Mouse (Mus musculus): ENCODE data around the gene Mapre3.

Gene Mapre3

DNA sequence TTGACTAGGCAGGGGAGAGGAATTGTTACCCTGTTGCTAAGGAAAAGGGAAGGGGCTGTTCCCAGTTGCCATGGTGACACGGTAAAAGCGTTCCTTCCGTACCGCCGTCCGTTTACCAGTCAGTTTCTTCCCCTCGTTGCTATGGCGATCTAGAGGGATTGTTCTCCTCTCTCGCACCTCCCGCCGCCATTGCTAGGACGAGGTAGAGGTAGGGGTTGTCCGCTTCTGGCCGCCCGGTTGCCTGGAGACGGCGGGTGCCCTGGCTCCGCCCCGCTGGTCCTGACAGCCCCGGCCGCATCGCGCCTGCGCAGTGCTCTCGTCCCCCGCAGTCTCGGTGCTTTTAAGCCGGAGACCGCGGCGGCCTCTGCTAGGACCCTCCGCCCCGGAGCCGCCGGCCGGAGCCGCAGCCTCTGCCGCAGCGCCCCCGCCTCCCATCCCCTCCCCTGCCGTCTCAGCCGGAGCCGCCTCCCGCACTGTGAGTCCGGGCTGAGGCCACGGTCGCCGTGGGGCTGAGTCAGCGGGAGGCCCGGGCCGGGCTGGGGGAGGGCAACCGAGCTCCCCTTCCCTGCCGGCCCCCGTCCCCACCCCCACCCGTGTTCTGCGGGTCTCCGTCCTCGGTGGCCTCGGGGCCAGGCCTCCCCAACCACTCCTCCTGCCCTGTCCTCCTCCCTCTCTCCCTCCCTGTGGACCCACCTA is at the start of gene Mapre3:
Gene Mapre3, plus strand, starts transcription at position 218 of the 696 bp plus-strand sequence.
- DNase-seq (ENCODE audit: low spot score), result peak; percentile 97

DNA sequence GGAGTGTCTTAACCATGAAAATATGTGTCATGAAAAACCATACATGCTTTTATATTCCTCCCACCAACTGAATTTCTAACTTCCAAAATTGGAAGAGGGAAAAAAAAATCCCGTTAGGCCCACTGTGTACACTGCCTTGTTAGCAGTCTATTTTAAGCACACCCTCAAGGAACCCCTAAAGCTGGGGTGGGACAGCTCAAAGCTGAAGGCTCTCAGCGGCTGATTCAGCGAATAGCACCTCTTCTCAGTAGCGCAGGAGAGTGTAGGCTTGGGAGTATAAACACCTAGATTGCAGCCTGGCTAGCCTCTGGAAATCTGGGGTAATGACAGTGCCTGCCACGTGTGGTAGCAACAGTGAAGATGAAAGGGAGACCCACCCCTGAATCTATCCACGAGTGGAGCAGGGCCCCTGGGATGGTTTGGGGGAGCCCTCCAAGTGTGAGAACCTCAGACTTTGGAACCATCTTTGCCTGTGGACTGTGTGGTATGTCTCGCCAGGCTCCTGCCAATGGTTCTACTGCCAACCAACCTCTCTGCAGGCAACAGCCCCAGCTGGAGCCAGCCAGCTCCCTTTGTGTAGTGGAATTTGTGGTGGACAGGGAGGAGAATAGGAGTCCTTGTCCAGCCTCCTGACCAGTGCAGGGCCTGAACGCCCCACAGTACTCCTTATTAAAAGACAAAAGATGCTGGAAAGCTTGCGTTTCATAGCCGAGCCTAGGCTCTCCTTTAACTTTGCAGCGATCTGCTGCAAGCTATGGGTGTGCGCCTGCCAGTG is 48.7 kb upstream of the Mapre3 start:
- no peak for DNase-seq (ENCODE audit: low spot score)

DNA sequence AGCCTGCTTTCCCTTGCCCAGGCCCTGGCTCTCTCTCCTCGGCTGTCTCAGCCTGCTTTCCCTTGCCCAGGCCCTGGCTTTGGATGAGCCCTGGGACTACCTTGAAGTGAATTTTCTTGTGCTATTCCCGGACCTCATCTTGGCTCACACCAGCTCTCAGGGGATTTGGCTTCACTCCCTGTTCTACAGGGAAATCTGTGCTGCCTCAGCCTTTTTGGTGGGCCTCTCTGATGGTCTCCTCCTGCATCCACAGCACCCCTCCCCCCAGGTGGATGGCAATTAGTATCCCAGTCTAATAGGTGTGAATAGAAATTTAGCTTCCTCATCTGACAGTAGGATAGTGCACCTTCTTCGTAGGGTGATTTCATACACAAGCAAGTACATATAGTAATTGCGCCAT is 46.4 kb upstream of the Mapre3 start:
- no peak for DNase-seq (ENCODE audit: low spot score)

DNA sequence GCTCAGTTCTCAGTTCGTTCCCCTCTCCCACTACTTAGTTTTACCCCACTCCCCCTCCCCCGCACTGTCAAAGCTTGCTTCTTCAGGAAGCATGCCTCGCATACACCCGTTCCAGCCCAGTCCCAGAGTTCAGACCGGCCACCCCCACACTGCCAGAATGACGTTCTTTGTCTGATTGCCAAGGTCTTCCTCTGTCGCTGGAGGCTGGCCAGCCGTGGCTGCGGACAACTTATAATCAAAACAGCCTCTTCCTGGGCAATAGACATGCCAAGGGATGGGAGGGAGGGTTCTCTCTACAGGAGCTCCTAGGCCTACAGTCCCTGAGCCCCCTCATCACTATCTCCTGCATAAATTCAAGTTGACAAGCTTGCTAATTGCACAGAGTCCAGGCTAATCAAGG is 45.8 kb upstream of the Mapre3 start:
- no peak for DNase-seq (ENCODE audit: low spot score)

DNA sequence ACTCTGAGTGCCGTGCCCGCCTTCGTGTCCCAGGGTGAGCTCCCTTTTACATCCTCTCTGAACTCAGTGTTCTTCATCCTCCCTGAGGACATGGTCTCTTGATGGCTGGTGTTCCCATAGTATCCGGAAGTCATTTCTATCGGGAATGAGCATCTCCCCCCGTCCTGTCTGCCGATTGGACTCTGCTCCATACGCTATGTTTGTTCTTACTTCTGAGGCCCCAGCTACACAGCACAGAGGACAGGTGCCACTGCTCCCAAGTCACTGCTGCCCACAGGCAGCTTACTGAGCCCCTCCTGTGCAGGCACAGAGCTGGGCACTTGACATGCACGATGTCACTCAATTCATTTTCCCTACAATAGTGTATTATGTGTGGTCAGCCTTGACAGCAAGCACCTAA is 45.4 kb upstream of the Mapre3 start:
- no peak for DNase-seq (ENCODE audit: low spot score)

DNA sequence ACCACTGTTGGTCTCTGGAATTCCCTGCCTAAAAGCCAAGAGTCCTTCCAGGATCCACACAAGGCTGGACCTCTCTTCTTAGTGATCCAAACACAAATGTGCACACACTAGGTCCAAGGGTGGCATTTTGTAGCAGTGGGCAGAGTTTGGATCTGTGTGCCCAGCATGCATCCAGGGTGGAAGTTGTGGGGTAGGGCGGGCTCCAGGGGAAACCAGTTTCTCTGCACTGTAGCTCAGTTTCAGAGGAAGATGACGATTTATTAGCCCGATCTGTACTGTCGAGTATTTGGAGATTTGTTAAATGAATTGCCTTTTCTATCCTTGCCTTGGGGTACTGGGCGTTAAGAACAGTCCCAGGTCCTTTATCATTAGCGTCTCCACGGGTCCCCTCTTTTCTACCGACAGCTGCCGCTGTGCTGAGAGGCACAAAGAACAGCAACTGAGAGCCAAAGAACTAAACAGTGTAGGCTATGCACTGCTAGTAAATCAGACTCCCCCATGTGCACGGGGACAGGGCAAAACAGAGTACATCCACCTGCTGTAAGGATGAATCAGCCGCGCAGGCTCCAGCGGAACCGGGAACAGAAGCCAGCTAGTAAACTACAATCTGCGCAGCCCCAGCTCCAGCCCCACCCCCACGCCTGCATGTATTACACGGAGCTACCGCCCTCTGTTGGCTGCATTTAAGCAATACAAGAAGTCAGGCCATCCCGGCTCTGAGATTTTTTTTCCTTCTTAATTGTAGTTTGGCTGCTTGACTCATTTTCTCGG is 39.7 kb upstream of the Mapre3 start:
- DNase-seq (ENCODE audit: low spot score), result peak; percentile 94

DNA sequence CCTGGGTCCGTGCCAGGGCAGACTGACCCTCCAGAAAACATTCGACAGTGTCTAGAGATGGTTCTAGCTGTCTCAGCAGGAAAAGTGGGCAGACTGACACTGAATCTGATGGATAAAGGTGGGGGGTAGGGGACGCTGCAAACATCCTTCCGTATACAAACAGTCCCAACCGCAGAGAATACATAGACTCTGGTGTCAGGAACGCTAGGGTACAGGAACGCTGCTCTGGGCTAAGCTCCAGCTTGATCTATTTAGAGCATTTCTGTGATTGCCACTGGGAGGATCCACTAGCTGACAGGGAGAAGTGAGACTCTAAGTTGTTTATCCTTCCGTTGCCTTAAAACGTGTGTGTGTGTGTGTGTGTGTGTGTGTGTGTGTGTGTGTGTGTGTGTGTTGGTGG is 33.7 kb upstream of the Mapre3 start:
- DNase-seq (ENCODE audit: low spot score), result no peak

DNA sequence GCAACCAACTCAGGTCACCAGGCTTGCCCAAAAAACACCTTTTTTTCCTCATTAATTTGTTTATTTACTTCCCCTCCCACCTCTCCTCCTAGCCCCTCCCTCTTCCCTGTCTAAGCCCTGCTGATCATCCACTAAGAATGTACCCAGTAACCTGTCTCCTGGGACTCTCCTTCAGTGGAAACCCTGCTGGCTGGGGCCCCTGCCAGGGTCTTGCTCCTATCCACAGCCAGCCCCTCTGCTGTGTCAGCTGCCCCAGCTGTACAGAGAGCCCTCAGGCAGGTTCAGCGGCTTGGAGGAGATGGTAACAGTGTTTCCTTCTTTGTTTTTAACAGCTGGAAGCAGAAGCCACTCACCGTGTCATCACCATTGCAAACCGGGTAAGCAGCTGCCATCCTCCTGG is 33.3 kb upstream of the Mapre3 start:
- DNase-seq (ENCODE audit: low spot score), result no peak

DNA sequence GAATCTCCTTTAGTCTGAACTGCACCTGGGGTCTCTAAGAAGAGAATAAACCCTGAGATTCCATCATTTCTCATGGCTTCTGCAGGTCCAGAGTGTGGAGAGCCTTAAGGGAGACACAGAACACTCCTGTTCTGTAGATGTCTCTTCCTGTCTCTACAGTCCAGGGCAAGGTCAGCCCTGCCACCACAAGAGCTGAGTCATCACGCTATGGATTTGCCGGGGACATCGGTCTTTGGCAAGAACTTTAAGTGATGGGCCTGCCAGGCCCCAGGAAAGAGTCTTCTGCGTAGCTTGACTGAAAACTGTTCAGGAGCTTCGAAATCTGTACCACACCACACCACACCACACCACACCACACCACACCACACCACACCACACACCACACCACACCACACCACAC is 27.1 kb upstream of the Mapre3 start:
- no peak for DNase-seq (ENCODE audit: low spot score)

DNA sequence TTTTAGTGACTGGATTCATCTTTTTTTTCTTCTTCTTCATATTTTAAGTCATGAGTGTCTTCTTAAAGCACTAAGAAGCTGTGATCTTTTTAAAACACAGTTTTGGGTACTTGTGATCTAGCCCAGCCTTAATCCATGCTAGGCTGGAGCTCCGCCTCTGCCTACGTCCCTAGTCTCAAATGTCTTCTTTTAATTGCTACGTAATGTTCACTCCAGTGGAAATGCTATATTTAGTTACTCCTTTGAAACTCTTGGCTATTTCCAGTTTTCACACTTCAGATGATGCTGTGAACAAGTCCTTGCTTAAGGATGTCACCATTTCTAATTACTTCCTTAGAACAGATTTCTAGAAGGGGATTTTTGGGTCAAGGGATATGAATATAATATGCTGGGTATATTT is 24.4 kb upstream of the Mapre3 start:
- DNase-seq (ENCODE audit: low spot score), result no peak

DNA sequence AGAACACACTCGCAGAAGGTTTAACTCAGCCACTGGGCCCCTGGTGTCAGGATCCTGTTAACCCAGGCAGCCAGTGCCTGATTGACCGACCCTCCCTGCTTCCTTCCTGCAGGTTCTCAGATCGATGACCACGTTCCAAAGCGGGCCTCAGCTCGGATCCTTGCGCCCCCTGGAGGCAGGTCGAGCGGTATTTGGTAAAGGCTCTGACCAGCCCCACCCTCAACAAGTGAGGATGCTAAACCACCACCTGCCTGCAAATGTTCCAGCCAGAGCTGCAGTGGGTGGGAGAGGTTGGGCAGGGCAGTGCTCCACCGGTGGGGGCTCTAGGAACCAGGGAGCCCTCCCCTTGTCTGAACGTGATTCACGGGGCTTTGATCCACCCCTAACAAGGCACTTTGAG is 18.3 kb upstream of the Mapre3 start:
- DNase-seq (ENCODE audit: low spot score), result peak; percentile 87

DNA sequence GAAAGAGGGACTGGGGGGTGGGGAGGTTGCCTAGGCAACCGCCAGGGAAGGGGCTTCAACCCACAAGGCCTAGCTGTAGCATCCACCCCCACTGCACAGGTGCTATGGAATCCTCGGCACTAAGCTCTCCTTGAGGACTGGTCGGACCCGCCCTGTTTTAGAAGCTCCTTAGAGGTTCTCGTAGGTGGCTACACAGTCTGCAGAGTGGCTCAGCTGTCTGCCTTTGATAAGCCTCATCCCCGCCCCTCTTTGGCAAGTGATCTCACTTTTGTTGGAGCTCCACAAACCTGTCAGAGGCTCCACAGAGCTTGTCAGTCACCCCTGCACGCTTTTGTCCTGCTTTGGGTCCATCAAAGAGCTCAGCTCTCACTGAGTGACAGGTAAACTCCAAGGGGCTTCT is 17.0 kb upstream of the Mapre3 start:
- no peak for DNase-seq (ENCODE audit: low spot score)

DNA sequence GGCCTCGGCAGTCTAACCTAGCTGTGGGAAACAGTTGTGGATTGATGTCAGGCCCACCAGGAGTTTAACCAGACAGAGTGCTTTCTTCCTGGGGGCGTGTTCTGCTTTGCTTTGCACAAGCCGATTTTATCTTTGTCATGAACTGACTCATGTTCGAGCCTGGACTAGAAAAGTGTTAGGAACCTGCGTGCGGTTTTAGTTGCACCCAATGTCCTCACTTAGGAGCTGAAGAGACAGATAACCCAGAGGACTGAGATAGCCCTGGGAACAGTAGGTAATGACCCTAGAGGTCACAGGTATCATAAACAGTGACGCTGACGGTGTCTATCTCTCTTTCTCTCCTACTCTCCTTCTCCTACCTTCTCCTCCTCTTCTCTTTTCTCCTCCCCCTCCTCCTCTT is 16.5 kb upstream of the Mapre3 start:
- no peak for DNase-seq (ENCODE audit: low spot score)

DNA sequence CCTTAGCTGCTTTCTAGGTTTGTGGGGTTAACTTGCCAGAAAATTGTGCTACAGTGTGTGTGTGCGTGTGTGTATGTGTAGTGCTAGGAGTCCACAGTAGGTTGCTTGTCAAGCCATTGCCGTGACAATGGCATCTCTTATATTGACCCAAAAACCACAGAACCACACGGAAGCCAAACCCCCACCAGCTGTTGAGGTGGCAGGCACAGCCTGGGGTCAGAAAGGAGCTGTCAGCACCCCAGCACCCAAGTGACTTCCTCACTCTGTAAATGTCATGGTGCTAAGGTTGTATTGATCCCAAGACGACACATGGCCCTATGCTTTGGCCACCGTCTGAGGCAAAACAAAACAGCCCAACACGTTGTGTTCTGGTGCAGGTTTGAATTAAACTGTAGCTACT is 15.5 kb upstream of the Mapre3 start:
- DNase-seq (ENCODE audit: low spot score), result no peak

DNA sequence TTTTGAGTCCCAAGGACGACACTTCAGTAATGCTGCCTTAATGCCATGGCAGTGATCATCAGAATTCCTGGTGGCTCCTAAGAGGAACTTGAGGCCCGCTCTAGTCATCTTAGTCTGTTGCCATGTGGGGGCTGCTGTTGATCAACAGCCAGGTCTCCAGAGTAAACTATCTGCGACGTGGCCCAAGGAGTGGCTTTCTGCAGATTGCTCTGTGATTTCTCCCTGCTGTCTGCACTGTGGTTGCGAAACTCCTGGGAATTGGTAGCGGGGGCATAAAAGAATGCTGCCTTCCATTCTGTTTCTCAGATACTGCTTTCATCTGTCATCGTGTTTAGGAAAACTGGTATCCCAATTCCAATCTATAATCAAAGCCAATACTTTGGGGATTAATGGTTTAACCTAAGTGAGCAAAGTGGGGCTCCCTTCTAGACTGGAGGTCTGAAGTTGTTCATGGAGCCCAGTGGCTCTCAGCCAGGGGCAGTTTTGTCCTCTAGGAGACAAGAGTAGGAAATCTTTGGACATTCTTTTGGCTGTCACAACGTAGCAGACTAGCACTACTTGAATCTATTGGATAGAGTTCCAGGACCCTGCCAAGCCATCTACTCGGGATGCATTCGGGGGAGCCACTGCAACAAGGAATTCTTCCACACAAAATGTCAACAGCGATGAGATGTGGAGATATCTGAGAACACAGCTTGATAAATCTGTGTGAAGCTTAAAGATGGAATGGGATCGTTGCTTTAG is 11.5 kb upstream of the Mapre3 start:
- no peak for DNase-seq (ENCODE audit: low spot score)

DNA sequence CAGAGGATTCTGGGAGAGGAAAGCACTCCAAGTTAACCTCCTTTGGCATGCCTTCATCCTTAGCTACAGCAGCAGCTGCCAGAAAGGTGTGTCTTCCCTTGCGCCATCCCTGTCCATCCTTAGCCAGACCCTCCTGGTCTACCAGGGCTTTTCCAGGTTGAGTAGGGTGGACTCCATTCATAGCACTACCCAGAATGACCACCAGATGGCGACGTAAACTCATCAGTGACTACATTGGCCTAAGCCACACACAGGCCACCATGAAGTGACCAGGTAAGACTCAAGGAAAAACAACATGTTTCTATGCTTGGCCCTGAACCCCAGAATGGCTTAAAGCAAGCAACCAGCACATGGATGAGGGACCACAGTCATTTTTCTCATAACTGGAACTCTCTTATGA is 8.3 kb upstream of the Mapre3 start:
- DNase-seq (ENCODE audit: low spot score), result peak; percentile 97

DNA sequence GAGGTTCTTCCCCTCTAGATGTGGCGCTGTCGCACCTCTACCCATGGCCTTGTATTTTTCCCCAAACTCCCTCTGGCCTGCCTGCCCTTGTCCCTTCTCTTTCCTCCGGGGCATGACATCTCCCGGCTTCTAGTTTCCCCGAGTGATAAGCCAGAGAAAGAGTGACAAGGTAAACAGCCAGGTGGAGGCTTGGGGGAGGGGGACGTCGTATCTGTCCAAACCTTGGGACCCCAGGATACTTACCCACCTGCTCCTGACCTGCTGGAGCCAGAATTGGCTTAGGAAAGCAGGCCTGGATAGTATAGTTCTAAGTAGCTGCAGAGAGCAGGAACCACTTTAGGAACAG is 652 bp downstream of the Mapre3 start:
- no peak for DNase-seq (ENCODE audit: low spot score)

DNA sequence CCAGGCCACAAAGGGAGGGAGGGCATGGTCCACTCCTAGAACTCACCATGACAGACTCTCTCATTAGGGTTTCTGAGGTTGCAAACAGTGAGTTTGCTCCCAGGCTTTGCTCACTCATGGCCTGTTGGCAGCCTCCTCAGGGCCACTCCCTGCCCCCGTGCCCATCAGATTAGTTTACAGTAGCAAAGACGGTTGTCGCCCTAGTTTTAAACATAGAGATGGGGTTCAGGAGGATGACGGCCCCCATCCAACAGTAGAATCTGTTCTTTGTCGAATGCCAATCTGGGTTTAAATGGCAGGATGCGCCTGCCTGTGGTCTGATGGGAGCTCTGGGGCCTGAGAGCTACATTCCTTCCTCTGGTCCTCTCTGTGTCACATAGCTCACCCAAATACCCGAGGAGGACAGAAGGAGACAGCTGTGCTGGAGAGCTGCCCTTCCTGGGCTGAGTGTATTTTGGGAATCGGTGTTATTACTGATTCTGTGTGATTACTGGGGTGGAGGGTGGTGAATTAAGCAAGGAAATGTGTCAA is 1.9 kb downstream of the Mapre3 start:
- no peak for DNase-seq (ENCODE audit: low spot score)

DNA sequence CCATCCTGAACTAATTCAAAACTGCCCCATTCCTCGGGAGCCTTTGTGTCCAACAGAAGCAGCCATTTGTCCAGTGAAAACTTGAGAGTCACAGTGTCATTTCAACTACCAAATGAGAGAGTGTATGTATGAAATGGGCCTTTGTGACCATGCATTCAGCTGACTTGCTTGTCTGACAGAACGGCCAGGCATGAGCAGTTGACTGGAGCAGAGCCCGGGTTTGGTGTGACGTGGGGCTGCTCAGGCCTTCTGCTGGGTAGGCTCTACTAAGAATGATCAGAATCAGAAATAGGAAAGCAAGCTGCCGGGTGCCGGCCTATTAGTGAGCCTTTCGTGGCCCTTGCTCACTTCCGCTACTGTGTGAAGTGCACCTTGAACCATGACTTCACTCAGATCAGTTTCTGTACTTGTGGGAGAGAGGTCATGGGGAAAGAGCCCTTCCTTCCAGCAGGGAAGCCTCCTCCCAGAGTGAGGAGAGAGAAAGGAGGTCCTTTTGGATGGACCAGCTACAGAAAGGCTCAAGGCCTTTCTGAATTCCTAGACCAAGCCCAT is 4.4 kb downstream of the Mapre3 start:
- DNase-seq (ENCODE audit: low spot score), result no peak

DNA sequence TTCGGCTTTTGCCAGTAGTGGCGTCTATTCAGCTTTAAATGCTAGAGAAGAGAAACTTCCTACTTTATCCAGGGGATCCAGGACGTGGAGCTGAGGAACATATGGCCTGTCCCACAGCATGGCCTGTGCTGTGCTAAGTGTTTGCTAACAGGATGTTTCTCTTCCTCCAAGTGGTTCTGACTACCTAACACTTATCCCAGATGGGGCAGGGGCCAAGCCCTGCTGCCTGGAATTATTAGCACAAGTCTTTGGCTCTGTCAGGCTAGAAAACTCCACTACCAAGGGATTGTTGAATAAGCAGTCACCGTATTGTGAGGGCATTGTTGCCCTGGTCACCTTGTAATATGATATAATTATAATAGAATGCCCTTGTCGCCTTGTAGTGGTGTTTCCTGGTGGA is 8.2 kb downstream of the Mapre3 start:
- no peak for DNase-seq (ENCODE audit: low spot score)

DNA sequence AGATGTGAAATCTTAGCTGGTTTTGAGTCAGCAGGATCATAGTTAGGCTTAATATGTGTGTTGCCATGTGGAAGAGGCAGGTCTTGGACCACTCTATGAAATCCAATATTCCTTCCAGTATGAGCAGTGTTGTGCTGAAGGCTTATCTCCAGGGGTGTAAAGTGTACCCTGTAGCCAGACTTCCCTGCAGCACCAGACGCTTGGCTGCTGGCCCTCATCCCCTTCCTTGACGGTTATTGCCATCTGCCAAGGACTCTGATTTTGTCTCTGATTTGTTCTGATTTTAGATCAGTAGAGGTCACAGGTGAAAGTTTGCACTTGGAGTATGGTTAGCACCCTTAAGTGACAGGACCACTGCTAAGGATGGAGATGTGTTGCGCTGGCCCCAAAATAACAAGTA is 8.7 kb downstream of the Mapre3 start:
- no peak for DNase-seq (ENCODE audit: low spot score)
